In genomic region chr4:84883646-84884045, GRCm38 (mm10) we compare ENCODE assay signal across 8 mouse cellular contexts. TPM values are rescaled to one million over a fixed set of nuclear protein-coding genes. Genes with fewer than 3 reads are reported as not detected.
DNase-seq lines count a peak whose midpoint lies in the region; ATAC-seq and TF ChIP-seq lines count a peak whose summit lies in the region.

No protein-coding gene starts in this region.

- H3K9ac ChIP-seq in intestine, embryonic 15.5 days: peak overlapping the region; percentile 89
- H3K9ac ChIP-seq in neural tube, embryonic 12.5 days: no peak overlapping the region

- peaks cover 9% of the 10 kb centered on the region for H3K9me3 ChIP-seq in forebrain, embryonic 10.5 days
- H3K9me3 ChIP-seq in intestine, embryonic 15.5 days: no peaks in the 10 kb centered on the region
- no peaks in the 10 kb centered on the region for H3K9me3 ChIP-seq in neural tube, embryonic 12.5 days

- peak overlapping the region; percentile 85 for H3K4me2 ChIP-seq in intestine, embryonic 15.5 days (replicated peaks)
- H3K4me2 ChIP-seq in neural tube, embryonic 12.5 days (replicated peaks): peak overlapping the region; percentile 83

- TF ChIP-seq CTCF in left cerebral cortex, adult 2 months (IDR thresholded peaks at IDR 0.05): no peak

- peaks cover 21% of the 10 kb centered on the region for H3K4me1 ChIP-seq in forebrain, embryonic 10.5 days
- no peaks in the 10 kb centered on the region for H3K4me1 ChIP-seq in intestine, embryonic 15.5 days (replicated peaks)
- H3K4me1 ChIP-seq in neural tube, embryonic 12.5 days: peaks cover 9% of the 10 kb centered on the region; the same call in 1 of the 2 replicates

- no peaks in the 10 kb centered on the region; the same call in 1 of the 2 replicates for H3K36me3 ChIP-seq in forebrain, embryonic 10.5 days (replicated peaks)
- no peaks in the 10 kb centered on the region for H3K36me3 ChIP-seq in intestine, embryonic 15.5 days
- no peaks in the 10 kb centered on the region for H3K36me3 ChIP-seq in neural tube, embryonic 12.5 days

- ATAC-seq in intestine, embryonic 15.5 days: no peak
- no peak; the same call in 1 of the 2 replicates for ATAC-seq in neural tube, embryonic 12.5 days (ENCODE audit: low FRiP score, low read depth)

- H3K27me3 ChIP-seq in forebrain, embryonic 10.5 days (ENCODE audit: poor library complexity, severe bottlenecking): peaks cover 11% of the 10 kb centered on the region
- no peaks in the 10 kb centered on the region for H3K27me3 ChIP-seq in intestine, embryonic 15.5 days (replicated peaks)
- H3K27me3 ChIP-seq in neural tube, embryonic 12.5 days (replicated peaks): no peaks in the 10 kb centered on the region

- no peak for DNase-seq in left cerebral cortex, adult 2 months (ENCODE audit: extremely low spot score in 1 of 2, low spot score in 2 of 2)
- DNase-seq in left cerebral cortex, adult 8-10 months (ENCODE audit: low spot score in 2 of 2): no peak
- DNase-seq in forebrain, embryonic 10.5 days (ENCODE audit: extremely low spot score, low spot score): no peak
- no peak for DNase-seq in layer of hippocampus, adult 9-10 months (ENCODE audit: low spot score)
- DNase-seq in thymus, postnatal 0 days (ENCODE audit: low spot score): no peak
- DNase-seq in gastrocnemius, postnatal 25 days: no peak

- intact Hi-C loops in left cerebral cortex, adult 2 months (cut with DNase I): no loop called here

- peak overlapping the region; percentile 88 for H3K4me3 ChIP-seq in left cerebral cortex, adult 2 months
- H3K4me3 ChIP-seq in forebrain, embryonic 10.5 days: peak overlapping the region; percentile 71
- H3K4me3 ChIP-seq in intestine, embryonic 15.5 days (replicated peaks): peak overlapping the region; percentile 80
- H3K4me3 ChIP-seq in neural tube, embryonic 12.5 days: peak overlapping the region; percentile 79

- 67% methylated on average over 12 of the region's 12 CpGs for WGBS in forebrain, embryonic 10.5 days
- WGBS in intestine, embryonic 15.5 days: 79% methylated on average over 12 of the region's 12 CpGs
- 60% methylated on average over 12 of the region's 12 CpGs for WGBS in neural tube, embryonic 12.5 days

- no peak overlapping the region; the same call in 1 of the 2 replicates for H3K27ac ChIP-seq in left cerebral cortex, adult 2 months
- peak overlapping the region; percentile 98 for H3K27ac ChIP-seq in forebrain, embryonic 10.5 days
- peak overlapping the region; percentile 92; the same call in 1 of the 2 replicates for H3K27ac ChIP-seq in intestine, embryonic 15.5 days
- H3K27ac ChIP-seq in neural tube, embryonic 12.5 days: no peak overlapping the region

RNA-seq across cellular contexts. Expression of gene Cntln, which starts 0.5 kb away (rescaled TPM):
- total RNA-seq in left cerebral cortex, adult 2 months (2021): 1 to 10 TPM; 8.6 to 9.8 TPM
- total RNA-seq in left cerebral cortex, adult 8-10 months (2022): 10 to 100 TPM in 2 of 4 experiments, 1 to 10 TPM in 2; 9.4 to 10.5 (median 10.1) TPM
- polyA plus RNA-seq in forebrain, embryonic 10.5 days (2016; fragmentation: Nextera tagmentation; extraction: Ambion mirVana): 5.9 and 6.7 TPM in 2 replicates
- polyA plus RNA-seq in intestine, embryonic 15.5 days (2015; fragmentation: Nextera tagmentation; extraction: Ambion mirVana): 7.0 and 7.7 TPM in 2 replicates
- polyA plus RNA-seq in neural tube, embryonic 12.5 days (2016; fragmentation: Nextera tagmentation; extraction: Ambion mirVana): 9.8 and 10.5 TPM in 2 replicates
- polyA plus RNA-seq in thymus, postnatal 0 days (2015; fragmentation: Nextera tagmentation; extraction: Ambion mirVana): 3.9 and 5.4 TPM in 2 replicates
- 1 to 10 TPM; 1.3 to 2.0 TPM for total RNA-seq in gastrocnemius, postnatal 25 days (2021)

Comparison
In these comparisons a context has a peak if more than half of its experiments do, and no peak if none do; other contexts are left out.
1. H3K27ac ChIP-seq: peak in forebrain, embryonic 10.5 days (single experiment) and intestine, embryonic 15.5 days (single experiment); none in left cerebral cortex, adult 2 months (single experiment) and neural tube, embryonic 12.5 days (single experiment).
2. Peak in every context shown above with its lines, with median percentiles within 50 percentile points of each other: H3K4me3 ChIP-seq.